Mouse (Mus musculus) T-helper 17 cell (primary cell): Measurements from ENCODE around the gene Efna5.

Source experiments
- in situ Hi-C, 2 experiments: fragments of 300-600 bp; cut with MboI, MseI; formaldehyde crosslinking; loops; 1 replicate in 1 of 2; 2 replicates in 1 of 2; pipeline ENCODE4 v1.15.1; 2025; ENCODE audit warnings: high pct_unique_total_duplicates in 2 of 2

The Efna5 gene

DNA sequence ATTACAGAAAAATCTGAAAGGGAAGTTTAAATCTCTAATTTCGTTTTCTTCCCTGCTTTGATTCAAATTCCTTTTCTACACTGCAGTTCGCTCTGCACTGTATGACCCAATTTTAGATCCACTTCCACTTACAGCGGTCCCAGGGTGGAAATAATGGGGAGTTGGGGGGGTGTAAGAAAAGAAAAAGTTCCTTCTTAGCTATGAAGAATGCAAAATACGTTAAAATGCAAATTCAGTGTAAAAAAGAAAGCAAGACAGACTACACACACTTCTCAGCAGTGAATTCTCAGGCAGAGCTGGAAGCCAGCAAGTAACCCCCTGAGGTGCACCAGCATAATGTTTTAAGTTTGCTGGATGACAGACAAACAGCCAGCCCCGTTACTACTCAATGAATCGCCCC lies 174.7 kb downstream of the Efna5 start:
- in situ Hi-C loops, result no loop called here

DNA sequence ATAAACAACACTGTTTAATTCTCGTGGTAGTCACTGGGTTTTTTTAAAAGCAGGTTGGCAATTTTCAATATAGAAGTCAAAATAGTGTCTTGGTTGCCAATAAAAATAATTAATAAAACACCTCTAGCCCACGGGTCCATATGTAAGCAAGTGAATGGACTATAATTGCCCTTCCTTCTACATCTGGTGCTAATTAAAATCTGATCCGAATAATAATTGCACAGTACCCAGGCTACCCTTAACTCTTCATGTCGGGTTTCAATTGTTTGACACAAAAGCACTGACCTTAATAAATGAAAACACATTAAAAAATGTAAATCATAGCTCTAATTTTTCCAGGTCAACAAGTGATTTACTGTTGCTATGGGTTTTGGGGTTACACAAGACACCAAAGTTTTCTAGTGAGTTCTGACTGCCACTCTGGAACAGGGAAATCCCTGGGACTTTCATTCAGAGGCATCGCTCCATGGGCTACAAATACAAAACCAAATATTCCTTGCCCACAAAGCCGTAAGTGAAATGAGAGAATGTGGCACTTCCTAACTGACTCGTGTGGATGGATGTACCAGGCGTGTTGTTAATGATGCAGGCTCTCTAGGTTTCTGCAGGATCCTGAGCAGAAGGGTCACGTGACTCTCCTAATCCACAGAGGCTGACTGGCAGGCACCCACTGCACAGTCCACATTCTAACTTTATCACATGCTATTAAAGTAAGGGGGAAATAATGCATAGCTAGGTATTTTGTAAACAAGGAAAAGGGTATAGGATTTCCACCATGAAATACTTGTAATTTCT lies 178.9 kb downstream of the Efna5 start:
- in situ Hi-C loops, result no loop called here

DNA sequence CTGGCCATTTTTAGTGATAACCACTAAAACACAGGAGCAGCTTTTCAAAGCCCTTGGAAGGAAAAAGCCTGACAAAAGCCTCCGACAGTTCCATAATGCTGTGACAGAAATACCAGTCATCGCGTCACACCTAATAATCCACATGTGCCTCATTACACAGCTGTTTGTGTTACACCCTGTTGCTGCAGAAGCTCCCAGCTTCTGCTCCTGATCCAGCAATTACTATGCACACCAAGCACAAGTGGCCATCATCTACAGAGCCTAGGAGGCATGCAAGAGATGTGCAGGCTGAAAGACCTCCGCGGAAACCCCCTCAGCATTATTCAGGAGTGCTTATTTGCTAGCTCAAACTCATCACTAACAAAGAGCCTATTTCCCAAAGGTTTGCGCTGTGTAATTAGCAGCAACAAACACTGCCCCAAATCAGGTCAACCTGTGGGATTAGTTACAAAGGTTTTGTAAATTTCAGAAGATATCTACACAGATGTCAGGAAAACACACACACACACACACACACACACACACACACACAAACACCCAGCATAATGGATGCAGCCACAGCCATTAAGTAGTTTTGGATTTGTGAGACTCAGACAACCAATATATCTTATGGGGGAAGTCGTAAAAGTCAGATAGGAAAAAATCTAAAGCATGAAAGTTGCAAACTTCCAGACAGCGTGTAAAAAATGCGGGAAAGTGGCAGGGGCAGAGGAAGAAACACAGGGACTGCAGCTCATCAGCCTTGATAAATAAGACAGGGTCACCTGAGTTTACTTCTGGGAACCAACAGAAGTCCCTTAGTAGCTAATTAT lies 180.1 kb downstream of the Efna5 start:
- in situ Hi-C loops, result no loop called here

DNA sequence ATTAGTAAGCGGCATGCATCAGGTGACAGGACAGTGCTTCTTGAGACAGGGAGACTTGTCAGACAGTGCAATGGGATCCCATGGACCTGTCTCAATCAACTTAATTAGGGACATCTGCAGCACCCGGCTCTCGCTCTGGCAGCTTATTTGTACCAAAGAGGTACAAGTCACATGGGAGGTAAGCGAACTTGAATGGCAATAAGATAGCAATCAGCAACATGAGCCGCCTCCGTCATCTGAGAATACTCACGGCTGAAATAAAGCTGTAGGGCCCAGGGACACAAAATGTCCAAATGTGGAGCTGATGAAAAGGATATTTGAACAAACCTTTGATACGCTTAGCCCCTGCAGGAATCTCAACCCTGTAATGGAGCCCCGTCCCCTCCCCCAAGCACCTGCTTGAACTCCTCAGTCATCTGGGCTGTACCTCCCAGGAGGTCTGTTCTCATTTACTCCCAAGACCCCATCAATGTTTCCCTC lies 186.1 kb downstream of the Efna5 start:
- in situ Hi-C loops, result no loop called here

- in situ Hi-C loops, result no loop called here
Measured at GRCm38 (mm10) chr17:62692242-62692641, 188.9 kb downstream of the Efna5 start.

- in situ Hi-C loops, result no loop called here
Measured at GRCm38 (mm10) chr17:62691201-62691715, 189.9 kb downstream of the Efna5 start.

- in situ Hi-C loops, result no loop called here
Measured at GRCm38 (mm10) chr17:62690256-62690655, 190.9 kb downstream of the Efna5 start.

DNA sequence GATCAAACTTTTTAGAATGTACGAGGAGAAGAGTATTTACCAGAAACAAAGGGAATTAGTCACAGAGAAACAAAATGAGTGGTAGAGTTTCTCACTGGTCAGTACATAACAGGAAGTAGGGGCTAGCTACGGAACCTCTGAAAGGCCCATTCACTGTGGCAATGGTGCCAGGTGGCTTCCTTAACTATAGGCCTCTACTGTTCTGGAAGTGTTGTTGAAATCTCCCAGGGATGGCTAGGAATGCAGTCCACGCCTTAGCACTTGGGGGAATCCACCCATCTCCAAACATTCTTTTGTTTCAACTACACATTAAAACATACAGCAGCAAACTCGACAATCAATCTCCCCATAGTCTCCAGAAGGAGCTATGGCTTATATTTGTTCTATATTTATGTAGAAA lies 191.5 kb downstream of the Efna5 start:
- in situ Hi-C loops, result no loop called here

DNA sequence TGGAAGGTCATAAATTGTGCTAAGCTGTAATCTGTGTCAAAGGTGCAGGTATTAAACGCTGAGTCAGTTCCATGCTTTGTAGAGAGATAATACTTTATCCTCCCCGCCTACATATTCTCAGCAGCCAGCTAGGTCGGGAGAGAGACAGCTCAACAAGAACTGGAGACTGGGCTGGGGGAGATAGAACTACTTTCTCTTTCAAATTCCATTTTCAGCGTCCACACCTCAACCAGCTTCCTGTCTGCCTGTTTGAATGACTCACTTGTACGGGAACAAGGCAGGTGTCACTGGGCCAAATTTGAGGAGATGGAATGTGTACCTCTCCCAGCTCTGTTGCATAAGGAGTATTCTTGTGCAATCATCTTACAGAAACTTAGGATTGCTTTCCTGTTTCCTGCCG lies 193.7 kb downstream of the Efna5 start:
- in situ Hi-C loops, result no loop called here

- in situ Hi-C loops, result no loop called here
Measured at GRCm38 (mm10) chr17:62685181-62685580, 195.9 kb downstream of the Efna5 start.

DNA sequence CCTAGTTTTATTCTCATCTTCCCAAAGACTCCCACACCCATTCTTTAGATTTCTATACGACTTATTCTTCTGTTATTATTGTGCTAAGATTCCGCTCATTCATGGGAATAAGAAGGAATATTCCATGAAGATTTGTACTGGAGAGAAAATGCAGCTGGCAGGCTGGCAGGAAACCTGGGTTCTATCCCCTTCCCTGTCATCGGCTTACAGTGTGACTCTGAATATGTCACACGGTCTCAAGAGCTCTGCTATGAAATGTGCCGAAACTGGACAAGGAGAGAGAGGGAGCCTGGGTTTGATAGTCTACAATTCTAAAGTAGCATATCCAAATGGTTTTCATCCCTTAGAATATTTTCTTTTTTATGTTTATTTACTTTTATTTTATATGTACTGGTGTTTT lies 198.0 kb downstream of the Efna5 start:
- in situ Hi-C loops, result no loop called here

- in situ Hi-C loops, result no loop called here
Measured at GRCm38 (mm10) chr17:62681726-62682125, 199.4 kb downstream of the Efna5 start.

- in situ Hi-C loops, result no loop called here
Measured at GRCm38 (mm10) chr17:62680737-62681136, 200.4 kb downstream of the Efna5 start.

DNA sequence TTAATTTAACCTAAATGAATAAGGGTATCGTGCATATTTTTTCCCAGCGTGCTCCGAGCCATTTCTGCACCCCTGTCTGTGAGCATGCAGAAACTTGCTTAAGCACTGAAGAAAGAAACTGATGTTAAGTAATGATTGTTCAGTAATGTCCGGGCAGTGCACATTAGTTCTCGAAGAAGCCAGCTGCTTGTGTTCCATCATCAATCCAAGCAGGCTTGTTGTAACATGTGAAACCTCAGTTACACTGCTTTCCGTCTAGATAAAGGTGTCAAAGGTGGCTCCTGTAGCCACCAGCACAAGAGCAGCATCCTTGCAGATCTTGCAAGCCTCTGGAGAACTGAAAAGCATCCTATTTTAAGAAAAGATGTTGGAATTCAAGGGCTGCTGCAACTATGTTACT lies 204.3 kb downstream of the Efna5 start:
- in situ Hi-C loops, result no loop called here

- in situ Hi-C loops, result no loop called here
Measured at GRCm38 (mm10) chr17:62676409-62676808, 204.7 kb downstream of the Efna5 start.

GRCm38 (mm10) chr17:62675811-62676255 lies 205.3 kb downstream of the Efna5 start:
- in situ Hi-C loops, result no loop called here

GRCm38 (mm10) chr17:62672068-62672467 lies 209.0 kb downstream of the Efna5 start:
- in situ Hi-C loops, result no loop called here

GRCm38 (mm10) chr17:62666761-62667160 lies 214.4 kb downstream of the Efna5 start:
- in situ Hi-C loops, result no loop called here

DNA sequence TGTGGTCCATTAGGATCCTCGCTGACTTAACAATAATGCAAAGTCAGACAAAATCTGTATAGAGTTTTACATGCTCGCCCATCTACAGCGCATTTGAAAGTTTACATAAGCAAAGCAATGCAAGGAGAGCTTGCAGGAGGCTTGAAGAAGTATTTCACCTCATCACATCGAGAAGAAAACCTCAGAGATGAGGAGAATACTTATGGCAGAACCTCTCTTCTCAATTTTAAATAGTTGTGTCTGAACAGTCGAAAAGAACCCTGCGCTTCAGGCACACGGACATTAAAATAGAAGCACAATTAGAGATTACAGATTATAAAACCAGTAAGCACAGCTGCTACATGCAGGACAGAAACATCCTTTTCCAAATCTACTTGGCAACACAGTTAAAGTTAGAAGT lies 215.3 kb downstream of the Efna5 start:
- in situ Hi-C loops, result no loop called here

DNA sequence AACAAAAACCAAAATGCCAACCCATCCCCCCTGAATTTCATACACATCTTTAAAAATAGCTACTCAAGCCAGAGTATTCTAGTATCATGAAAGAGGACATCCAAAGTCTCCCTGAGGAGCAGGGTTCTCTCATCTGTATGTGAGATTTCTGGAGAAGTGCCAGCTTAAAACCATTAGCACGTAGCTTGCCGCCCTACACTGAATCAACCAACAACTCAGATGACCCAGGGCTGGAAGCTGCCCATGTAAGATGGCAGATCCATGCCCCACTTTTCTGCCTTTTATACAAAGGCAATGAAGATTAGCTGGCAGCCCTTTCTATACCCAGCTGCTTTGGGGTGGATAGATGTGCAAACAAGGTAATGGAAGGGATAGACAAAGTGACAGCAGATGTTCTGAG lies 216.4 kb downstream of the Efna5 start:
- in situ Hi-C loops, result no loop called here

DNA sequence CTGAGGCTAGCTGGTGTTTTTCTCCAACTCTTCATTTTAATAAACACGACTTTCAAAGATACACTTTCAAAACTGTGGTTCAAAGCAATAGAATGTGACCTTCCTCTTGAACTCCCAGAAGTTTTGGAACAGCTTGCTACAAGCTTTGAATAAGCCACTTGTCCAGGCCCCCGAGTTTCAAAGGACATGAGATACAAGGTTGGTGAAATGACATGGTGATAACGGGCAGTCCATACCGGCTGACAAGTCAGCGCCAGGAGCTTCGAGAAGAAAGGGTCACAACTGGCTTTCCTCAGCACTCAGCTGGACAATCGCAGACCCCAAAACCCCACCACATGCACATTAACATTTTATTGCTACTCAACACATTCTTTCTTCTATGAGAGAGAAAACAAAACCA lies 219.3 kb downstream of the Efna5 start:
- in situ Hi-C loops, result no loop called here

- in situ Hi-C loops, result no loop called here
Measured at GRCm38 (mm10) chr17:62659501-62660175, 221.5 kb downstream of the Efna5 start.
